Mouse (Mus musculus): ENCODE measurements at regions not wholly inside any gene's neighbourhood (a gene's known extent, or its start where the extent isn't known, plus 50 kb on each side); places are given as distances from the start of the nearest gene placed in this dataset.
A peak's percentile ranks its signal among the peaks of the same experiment; 100 is the strongest.

- no peak for ATAC-seq
- no peak for TF ChIP-seq CTCF (IDR thresholded peaks at IDR 0.05; ENCODE audit: low read depth)
Measured at GRCm38 (mm10) chr8:9027672-9028071, 337.4 kb upstream of the Arglu1 start.

GRCm38 (mm10) chr8:9025872-9026271 lies 335.6 kb upstream of the Arglu1 start:
- no peak overlapping the region for H3K4me3 ChIP-seq (ENCODE audit: low read depth, low read length)
- TF ChIP-seq CTCF (IDR thresholded peaks at IDR 0.05; ENCODE audit: low read depth) = no peak
- H3K9ac ChIP-seq (ENCODE audit: low read depth, low read length) = no peak overlapping the region
- H3K27me3 ChIP-seq (replicated peaks; ENCODE audit: control insufficient read depth, insufficient read depth, low read length) = no peaks in the 10 kb centered on the region
- WGBS = 36% methylated on average over 3 of the region's 3 CpGs
- no peak overlapping the region for H3K27ac ChIP-seq (ENCODE audit: low read depth, low read length)
- no peak overlapping the region for H3K4me2 ChIP-seq (replicated peaks; ENCODE audit: low read depth)
- ATAC-seq = no peak
- no peaks in the 10 kb centered on the region for H3K9me3 ChIP-seq (ENCODE audit: control insufficient read depth)
- no peaks in the 10 kb centered on the region for H3K36me3 ChIP-seq (ENCODE audit: control insufficient read depth, insufficient read depth)
- no peaks in the 10 kb centered on the region for H3K4me1 ChIP-seq (replicated peaks; ENCODE audit: control insufficient read depth, insufficient read depth, low read length)

More at GRCm38 (mm10) chr8:9027672-9028071, 337.4 kb upstream of the Arglu1 start:
- H3K4me3 ChIP-seq (ENCODE audit: low read depth, low read length) = no peak overlapping the region
- no peak overlapping the region for H3K27ac ChIP-seq (ENCODE audit: low read depth, low read length)
- no peaks in the 10 kb centered on the region for H3K27me3 ChIP-seq (replicated peaks; ENCODE audit: control insufficient read depth, insufficient read depth, low read length)
- H3K4me2 ChIP-seq (replicated peaks; ENCODE audit: low read depth) = no peak overlapping the region
- no peak overlapping the region for H3K9ac ChIP-seq (ENCODE audit: low read depth, low read length)
- H3K36me3 ChIP-seq (ENCODE audit: control insufficient read depth, insufficient read depth) = no peaks in the 10 kb centered on the region
- H3K9me3 ChIP-seq (ENCODE audit: control insufficient read depth) = no peaks in the 10 kb centered on the region
- no peaks in the 10 kb centered on the region for H3K4me1 ChIP-seq (replicated peaks; ENCODE audit: control insufficient read depth, insufficient read depth, low read length)
- WGBS = 40% methylated on average over 4 of the region's 4 CpGs

- no peak overlapping the region for H3K4me2 ChIP-seq (replicated peaks; ENCODE audit: low read depth)
- WGBS = 40% methylated on average over 3 of the region's 3 CpGs
- ATAC-seq = no peak
Measured at GRCm38 (mm10) chr8:9025378-9025777, 335.1 kb upstream of the Arglu1 start.

GRCm38 (mm10) chr8:9020744-9021143 lies 330.4 kb upstream of the Arglu1 start:
- H3K36me3 ChIP-seq (ENCODE audit: control insufficient read depth, insufficient read depth) = no peaks in the 10 kb centered on the region
- WGBS = 92% methylated on average over 2 of the region's 2 CpGs
- TF ChIP-seq CTCF (IDR thresholded peaks at IDR 0.05; ENCODE audit: low read depth) = 0 out of 2 replicates have a peak, but pooled peaks have one; percentile 10
- ATAC-seq = no peak
- no peak overlapping the region for H3K9ac ChIP-seq (ENCODE audit: low read depth, low read length)
- H3K4me3 ChIP-seq (ENCODE audit: low read depth, low read length) = no peak overlapping the region
- H3K9me3 ChIP-seq (ENCODE audit: control insufficient read depth) = no peaks in the 10 kb centered on the region
- no peaks in the 10 kb centered on the region for H3K27me3 ChIP-seq (replicated peaks; ENCODE audit: control insufficient read depth, insufficient read depth, low read length)
- no peak overlapping the region for H3K27ac ChIP-seq (ENCODE audit: low read depth, low read length)
- no peak overlapping the region for H3K4me2 ChIP-seq (replicated peaks; ENCODE audit: low read depth)
- H3K4me1 ChIP-seq (replicated peaks; ENCODE audit: control insufficient read depth, insufficient read depth, low read length) = no peaks in the 10 kb centered on the region

More at GRCm38 (mm10) chr8:9025378-9025777, 335.1 kb upstream of the Arglu1 start:
- no peaks in the 10 kb centered on the region for H3K4me1 ChIP-seq (replicated peaks; ENCODE audit: control insufficient read depth, insufficient read depth, low read length)
- no peak for TF ChIP-seq CTCF (IDR thresholded peaks at IDR 0.05; ENCODE audit: low read depth)
- no peaks in the 10 kb centered on the region for H3K9me3 ChIP-seq (ENCODE audit: control insufficient read depth)
- no peak overlapping the region for H3K27ac ChIP-seq (ENCODE audit: low read depth, low read length)
- H3K4me3 ChIP-seq (ENCODE audit: low read depth, low read length) = no peak overlapping the region
- H3K27me3 ChIP-seq (replicated peaks; ENCODE audit: control insufficient read depth, insufficient read depth, low read length) = no peaks in the 10 kb centered on the region
- no peak overlapping the region for H3K9ac ChIP-seq (ENCODE audit: low read depth, low read length)
- H3K36me3 ChIP-seq (ENCODE audit: control insufficient read depth, insufficient read depth) = no peaks in the 10 kb centered on the region

- ATAC-seq = no peak
- H3K9ac ChIP-seq (ENCODE audit: low read depth, low read length) = no peak overlapping the region
- no peak overlapping the region for H3K4me3 ChIP-seq (ENCODE audit: low read depth, low read length)
- no peaks in the 10 kb centered on the region for H3K9me3 ChIP-seq (ENCODE audit: control insufficient read depth)
- H3K27me3 ChIP-seq (replicated peaks; ENCODE audit: control insufficient read depth, insufficient read depth, low read length) = no peaks in the 10 kb centered on the region
- H3K4me1 ChIP-seq (replicated peaks; ENCODE audit: control insufficient read depth, insufficient read depth, low read length) = no peaks in the 10 kb centered on the region
- no peak overlapping the region for H3K27ac ChIP-seq (ENCODE audit: low read depth, low read length)
- WGBS = 72% methylated on average over 3 of the region's 3 CpGs
- H3K36me3 ChIP-seq (ENCODE audit: control insufficient read depth, insufficient read depth) = no peaks in the 10 kb centered on the region
- TF ChIP-seq CTCF (IDR thresholded peaks at IDR 0.05; ENCODE audit: low read depth) = no peak
- no peak overlapping the region for H3K4me2 ChIP-seq (replicated peaks; ENCODE audit: low read depth)
Measured at GRCm38 (mm10) chr8:9020180-9020579, 329.9 kb upstream of the Arglu1 start.

- TF ChIP-seq CTCF (IDR thresholded peaks at IDR 0.05; ENCODE audit: low read depth) = no peak
- WGBS = 44% methylated on average over 3 of the region's 3 CpGs
- H3K9me3 ChIP-seq (ENCODE audit: control insufficient read depth) = no peaks in the 10 kb centered on the region
- H3K36me3 ChIP-seq (ENCODE audit: control insufficient read depth, insufficient read depth) = no peaks in the 10 kb centered on the region
- no peak overlapping the region for H3K9ac ChIP-seq (ENCODE audit: low read depth, low read length)
- H3K4me3 ChIP-seq (ENCODE audit: low read depth, low read length) = no peak overlapping the region
- H3K4me2 ChIP-seq (replicated peaks; ENCODE audit: low read depth) = no peak overlapping the region
- H3K27ac ChIP-seq (ENCODE audit: low read depth, low read length) = no peak overlapping the region
- no peaks in the 10 kb centered on the region for H3K27me3 ChIP-seq (replicated peaks; ENCODE audit: control insufficient read depth, insufficient read depth, low read length)
- H3K4me1 ChIP-seq (replicated peaks; ENCODE audit: control insufficient read depth, insufficient read depth, low read length) = no peaks in the 10 kb centered on the region
- no peak for ATAC-seq
Measured at GRCm38 (mm10) chr8:9011785-9012510, 321.6 kb upstream of the Arglu1 start.
